Mouse (Mus musculus) bone marrow, adult 2 months (tissue): ENCODE measurements around the gene Hjurp. TPM values are rescaled to one million over a fixed set of nuclear protein-coding genes. Genes with fewer than 3 reads are reported as not detected.

Source experiments
- H3K27ac ChIP-seq: fragments of 200-500 bp; 2 replicates; pipeline ENCODE4 v1.5.1; 2012; ENCODE audit warnings: low read depth, mild to moderate bottlenecking, control low read depth, inconsistent platforms, low read length; ENCODE audit not compliant: control insufficient read depth, poor library complexity, insufficient read depth
- H3K4me1 ChIP-seq: fragments of 200-500 bp; 2 replicates; pipeline ENCODE4 v1.6.1; 2011; ENCODE audit warnings: low read length; ENCODE audit not compliant: control insufficient read depth, insufficient read depth
- H3K4me3 ChIP-seq: fragments of 200-500 bp; replicated peaks from 2 replicates; pipeline ENCODE3; 2011; ENCODE audit warnings: mild to moderate bottlenecking, low read depth, low read length, control low read depth; ENCODE audit not compliant: control insufficient read depth
- CTCF ChIP-seq: fragments of 200-500 bp; IDR thresholded peaks from 2 replicates; pipeline ENCODE4 v1.5.1; 2011; ENCODE audit warnings: low read length, control low read depth; ENCODE audit not compliant: control insufficient read depth, insufficient read depth
- POLR2A ChIP-seq: fragments of 200-500 bp; IDR thresholded peaks from 2 replicates; pipeline ENCODE4 v1.6.1; 2011; ENCODE audit warnings: low read depth, mild to moderate bottlenecking, control low read depth, low read length, borderline replicate concordance; ENCODE audit not compliant: control insufficient read depth
- WGBS: fragments of 180-500 bp; shearing (Covaris S2); methylation state at CpG from one replicate; pipeline ENCODE4 v1.1.7; 2018; 5-methylcytosine and 5-hydroxymethylcytosine counted together
- polyA plus RNA-seq: library from polyadenylated mRNA; stranded (reverse); fragments of >200 nt; gene quantifications from 2 replicates; pipeline ENCODE4 v1.2.4, GENCODE M21; 2011; ENCODE audit warnings: low replicate concordance; ENCODE audit not compliant: missing spikeins, insufficient read depth, insufficient read length

Gene Hjurp
- polyA plus RNA-seq, 1 experiment, result 135 TPM

GRCm38 (mm10) chr1:88237311-88237710 lies 40.1 kb downstream of the Hjurp start:
- no peaks in the 10 kb centered on the region for H3K4me1 ChIP-seq
- 72% methylated on average over 5 of the region's 5 CpGs for WGBS
- no peak overlapping the region for H3K27ac ChIP-seq
- H3K4me3 ChIP-seq, result no peak overlapping the region
- TF ChIP-seq POLR2A (no peak), CTCF (no peak)

GRCm38 (mm10) chr1:88235894-88236415 lies 41.5 kb downstream of the Hjurp start:
- no peak overlapping the region for H3K4me3 ChIP-seq
- TF ChIP-seq POLR2A, result no peak
- no peak for TF ChIP-seq CTCF
- H3K4me1 ChIP-seq, result no peaks in the 10 kb centered on the region
- WGBS, result 52% methylated on average over 4 of the region's 4 CpGs
- H3K27ac ChIP-seq, result no peak overlapping the region

GRCm38 (mm10) chr1:88235046-88235893 lies 42.2 kb downstream of the Hjurp start:
- H3K27ac ChIP-seq, result no peak overlapping the region
- H3K4me1 ChIP-seq, result no peaks in the 10 kb centered on the region
- H3K4me3 ChIP-seq, result no peak overlapping the region
- 60% methylated on average over 11 of the region's 11 CpGs for WGBS
- TF ChIP-seq CTCF, result no peak
- no peak for TF ChIP-seq POLR2A

GRCm38 (mm10) chr1:88234646-88235045 lies 42.8 kb downstream of the Hjurp start:
- Histone ChIP-seq H3K4me3 (no peak overlapping the region), H3K4me1 (no peaks in the 10 kb centered on the region), H3K27ac (no peak overlapping the region)
- 40% methylated on average over 5 of the region's 5 CpGs for WGBS
- no peak for TF ChIP-seq POLR2A
- no peak for TF ChIP-seq CTCF

- no peak for TF ChIP-seq POLR2A
- TF ChIP-seq CTCF, result no peak
- Histone ChIP-seq H3K4me1 (no peaks in the 10 kb centered on the region), H3K4me3 (no peak overlapping the region), H3K27ac (no peak overlapping the region)
- 53% methylated on average over 4 of the region's 4 CpGs for WGBS
Observed at GRCm38 (mm10) chr1:88234248-88234610, 43.2 kb downstream of the Hjurp start.

- 64% methylated on average over 14 of the region's 14 CpGs for WGBS
Observed at GRCm38 (mm10) chr1:88233421-88234247, 43.8 kb downstream of the Hjurp start.

GRCm38 (mm10) chr1:88232664-88233380 lies 44.6 kb downstream of the Hjurp start:
- no peak for TF ChIP-seq CTCF
- no peak for TF ChIP-seq POLR2A
- no peaks in the 10 kb centered on the region for H3K4me1 ChIP-seq
- H3K27ac ChIP-seq, result no peak overlapping the region
- H3K4me3 ChIP-seq, result no peak overlapping the region
- 52% methylated on average over 3 of the region's 3 CpGs for WGBS

More at GRCm38 (mm10) chr1:88233421-88234247, 43.8 kb downstream of the Hjurp start:
- Histone ChIP-seq H3K4me1 (no peaks in the 10 kb centered on the region), H3K4me3 (no peak overlapping the region), H3K27ac (no peak overlapping the region)
- TF ChIP-seq POLR2A (no peak), CTCF (no peak)
